Mouse (Mus musculus): ENCODE measurements around the gene Nrcam.

DNA sequence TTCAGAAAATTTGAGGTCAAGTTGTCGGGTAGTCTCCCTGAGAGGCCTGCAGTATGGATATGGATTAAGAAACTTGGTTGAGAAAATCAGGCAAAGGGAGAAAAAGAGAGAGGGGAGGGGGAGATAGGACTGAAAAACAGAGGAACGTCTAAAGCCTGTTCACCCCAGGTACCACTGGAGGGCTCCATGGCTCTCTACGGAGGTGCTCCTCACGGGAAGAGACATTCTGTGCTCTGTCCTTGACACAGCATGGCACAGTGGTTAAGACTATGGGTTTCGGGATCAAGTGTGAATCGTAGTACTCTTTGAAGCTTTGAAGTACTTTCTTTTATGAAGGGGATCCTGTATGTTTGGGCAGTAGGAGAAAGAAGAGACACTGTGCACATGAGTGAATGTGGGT lies 1.2 kb upstream of the Nrcam start:
- TF ChIP-seq CTCF (IDR thresholded peaks at IDR 0.05; ENCODE audit: low read depth), result 0 out of 2 replicates have a peak, but pooled peaks have one; percentile 11
- TF ChIP-seq EP300 (IDR thresholded peaks at IDR 0.05; ENCODE audit: low read depth), result no peak
